Mouse (Mus musculus): Measurements from ENCODE around the gene Ngp. TPM values are rescaled to one million over a fixed set of nuclear protein-coding genes. Genes with fewer than 3 reads are reported as not detected.
A peak's percentile ranks its signal among the peaks of the same experiment; 100 is the strongest.

Ngp gene
- polyA plus RNA-seq, 1 experiment from 2014 or later = not detected

GRCm38 (mm10) chr9:110448356-110448755, 28.8 kb downstream of the Ngp start:
- DNase-seq (ENCODE audit: low spot score) = no peak
- Histone ChIP-seq H3K27ac (no peak overlapping the region), H3K36me3 (peaks cover 30% of the 10 kb centered on the region), H3K4me3 (no peak overlapping the region), H3K4me1 (peaks cover 4% of the 10 kb centered on the region; the same call in 1 of the 2 replicates), H3K9me3 (no peaks in the 10 kb centered on the region), H3K27me3 (ENCODE audit: insufficient read depth, poor library complexity, severe bottlenecking) (no peaks in the 10 kb centered on the region)
- 80% methylated on average over 15 of the region's 15 CpGs for WGBS

GRCm38 (mm10) chr9:110448857-110449617, 29.5 kb downstream of the Ngp start:
- Histone ChIP-seq H3K27me3 (ENCODE audit: insufficient read depth, poor library complexity, severe bottlenecking) (no peaks in the 10 kb centered on the region), H3K36me3 (peaks cover 26% of the 10 kb centered on the region), H3K27ac (no peak overlapping the region), H3K4me1 (peaks cover 4% of the 10 kb centered on the region; the same call in 1 of the 2 replicates), H3K9me3 (no peaks in the 10 kb centered on the region), H3K4me3 (no peak overlapping the region)
- peak; percentile 88 for DNase-seq (ENCODE audit: low spot score)
- 35% methylated on average over 11 of the region's 11 CpGs for WGBS

GRCm38 (mm10) chr9:110452523-110452922, 33.0 kb downstream of the Ngp start:
- H3K9me3 ChIP-seq = no peaks in the 10 kb centered on the region
- peaks cover 21% of the 10 kb centered on the region for H3K36me3 ChIP-seq
- WGBS = 74% methylated on average over 3 of the region's 3 CpGs
- H3K27ac ChIP-seq = no peak overlapping the region
- H3K27me3 ChIP-seq (ENCODE audit: insufficient read depth, poor library complexity, severe bottlenecking) = no peaks in the 10 kb centered on the region
- no peak overlapping the region for H3K4me3 ChIP-seq
- DNase-seq (ENCODE audit: low spot score) = no peak
- peaks cover 8% of the 10 kb centered on the region; the same call in 1 of the 2 replicates for H3K4me1 ChIP-seq

- peaks cover 10% of the 10 kb centered on the region for H3K36me3 ChIP-seq
- no peaks in the 10 kb centered on the region for H3K27me3 ChIP-seq (ENCODE audit: insufficient read depth, poor library complexity, severe bottlenecking)
- DNase-seq (ENCODE audit: low spot score) = no peak
- H3K4me3 ChIP-seq = no peak overlapping the region
- WGBS = 88% methylated on average over 3 of the region's 3 CpGs
- H3K27ac ChIP-seq = no peak overlapping the region
- H3K4me1 ChIP-seq = peaks cover 20% of the 10 kb centered on the region
- H3K9me3 ChIP-seq = no peaks in the 10 kb centered on the region
These were observed 38.4 kb downstream of the Ngp start for GRCm38 (mm10) chr9:110457926-110458325.

- 30% methylated on average over 2 of the region's 2 CpGs for WGBS
- H3K36me3 ChIP-seq = peaks cover 8% of the 10 kb centered on the region
- peaks cover 20% of the 10 kb centered on the region for H3K4me1 ChIP-seq
- H3K9me3 ChIP-seq = no peaks in the 10 kb centered on the region
- H3K4me3 ChIP-seq = no peak overlapping the region
- no peaks in the 10 kb centered on the region for H3K27me3 ChIP-seq (ENCODE audit: insufficient read depth, poor library complexity, severe bottlenecking)
- no peak for DNase-seq (ENCODE audit: low spot score)
- H3K27ac ChIP-seq = no peak overlapping the region; the same call in 1 of the 2 replicates
These were observed 39.7 kb downstream of the Ngp start for GRCm38 (mm10) chr9:110459145-110459727.

GRCm38 (mm10) chr9:110460884-110461815, 41.6 kb downstream of the Ngp start:
- H3K4me3 ChIP-seq = no peak overlapping the region
- H3K27me3 ChIP-seq (ENCODE audit: insufficient read depth, poor library complexity, severe bottlenecking) = no peaks in the 10 kb centered on the region
- H3K4me1 ChIP-seq = peaks cover 20% of the 10 kb centered on the region
- no peaks in the 10 kb centered on the region for H3K9me3 ChIP-seq
- 0 out of 2 replicates have a peak, but pooled peaks cover 5% of the 10 kb centered on the region for H3K36me3 ChIP-seq
- H3K27ac ChIP-seq = no peak overlapping the region
- 78% methylated on average over 18 of the region's 18 CpGs for WGBS
- no peak for DNase-seq (ENCODE audit: low spot score)

GRCm38 (mm10) chr9:110462321-110462720, 42.8 kb downstream of the Ngp start:
- Histone ChIP-seq H3K36me3 (0 out of 2 replicates have a peak, but pooled peaks cover 7% of the 10 kb centered on the region), H3K27me3 (ENCODE audit: insufficient read depth, poor library complexity, severe bottlenecking) (no peaks in the 10 kb centered on the region), H3K9me3 (no peaks in the 10 kb centered on the region), H3K27ac (no peak overlapping the region), H3K4me1 (peaks cover 18% of the 10 kb centered on the region), H3K4me3 (no peak overlapping the region)
- DNase-seq (ENCODE audit: low spot score) = no peak
- 70% methylated on average over 7 of the region's 7 CpGs for WGBS

GRCm38 (mm10) chr9:110463983-110464591, 44.5 kb downstream of the Ngp start:
- Histone ChIP-seq H3K27ac (no peak overlapping the region), H3K36me3 (peaks cover 10% of the 10 kb centered on the region; the same call in 1 of the 2 replicates), H3K4me3 (no peak overlapping the region), H3K9me3 (no peaks in the 10 kb centered on the region), H3K4me1 (peaks cover 10% of the 10 kb centered on the region; the same call in 1 of the 2 replicates), H3K27me3 (ENCODE audit: insufficient read depth, poor library complexity, severe bottlenecking) (no peaks in the 10 kb centered on the region)
- WGBS = 83% methylated on average over 6 of the region's 6 CpGs
- DNase-seq (ENCODE audit: low spot score) = no peak

- WGBS = 90% methylated on average over 6 of the region's 6 CpGs
- Histone ChIP-seq H3K4me1 (0 out of 2 replicates have a peak, but pooled peaks cover 3% of the 10 kb centered on the region), H3K9me3 (no peaks in the 10 kb centered on the region), H3K27me3 (ENCODE audit: insufficient read depth, poor library complexity, severe bottlenecking) (no peaks in the 10 kb centered on the region), H3K27ac (no peak overlapping the region), H3K36me3 (peaks cover 10% of the 10 kb centered on the region; the same call in 1 of the 2 replicates), H3K4me3 (no peak overlapping the region)
- no peak for DNase-seq (ENCODE audit: low spot score)
These were observed 45.8 kb downstream of the Ngp start for GRCm38 (mm10) chr9:110465336-110465735.

- H3K36me3 ChIP-seq = peaks cover 10% of the 10 kb centered on the region; the same call in 1 of the 2 replicates
- no peak overlapping the region for H3K27ac ChIP-seq
- no peaks in the 10 kb centered on the region for H3K9me3 ChIP-seq
- no peaks in the 10 kb centered on the region for H3K4me1 ChIP-seq
- H3K4me3 ChIP-seq = no peak overlapping the region
- 77% methylated on average over 3 of the region's 3 CpGs for WGBS
- no peak for DNase-seq (ENCODE audit: low spot score)
- H3K27me3 ChIP-seq (ENCODE audit: insufficient read depth, poor library complexity, severe bottlenecking) = no peaks in the 10 kb centered on the region
These were observed 46.6 kb downstream of the Ngp start for GRCm38 (mm10) chr9:110466179-110466578.
